Mouse (Mus musculus) thymus, postnatal 36 days (tissue): ENCODE data around the gene Sohlh2.

Experiments used
- DNase-seq, 2 experiments: peaks; one replicate each; pipeline ENCODE4 v3.0.0; 2022; ENCODE audit warnings: mixed read lengths in 2 of 2

Gene Sohlh2

DNA sequence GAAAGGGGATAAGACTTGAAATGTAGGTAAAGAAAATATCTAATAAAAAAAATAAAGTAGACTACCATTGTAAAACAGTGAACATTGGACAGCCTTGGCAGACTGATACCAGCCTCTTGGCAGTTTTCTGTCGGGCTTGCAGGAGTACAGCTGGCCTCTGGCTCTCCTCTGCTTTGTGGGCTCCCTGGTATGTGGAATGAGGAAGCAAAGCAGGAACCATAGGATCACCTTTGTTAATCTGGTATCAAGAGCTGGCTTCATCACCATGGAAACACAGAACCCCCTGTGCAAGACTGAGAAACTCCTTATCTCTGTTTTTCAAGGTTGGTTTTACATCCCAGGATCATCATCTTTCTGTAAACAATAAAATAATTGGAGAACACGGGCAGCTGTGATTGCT, 30.4 kb downstream of the Sohlh2 start:
- no peak for DNase-seq

- no peak for DNase-seq
Observed at GRCm38 (mm10) chr3:55213785-55214184, 32.0 kb downstream of the Sohlh2 start.

DNA sequence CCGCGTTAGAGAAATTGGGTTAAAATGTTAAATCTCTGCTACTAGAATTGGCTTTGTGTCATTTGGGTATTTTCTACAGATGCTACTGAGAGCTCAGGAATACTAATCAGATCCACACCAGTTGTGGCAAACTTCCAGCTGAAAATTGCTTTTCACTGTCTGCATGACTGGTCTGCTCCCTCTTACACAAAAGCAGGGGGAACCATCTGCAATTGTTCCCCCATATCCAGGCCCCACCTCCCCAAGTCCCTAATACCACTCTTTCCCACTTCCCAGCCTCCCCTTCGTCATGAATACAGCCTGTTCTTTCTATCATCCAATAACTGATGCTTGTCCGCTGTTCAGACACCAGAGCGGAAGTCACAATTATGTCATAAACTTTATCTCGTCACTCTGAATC, 32.6 kb downstream of the Sohlh2 start:
- DNase-seq, result no peak

DNA sequence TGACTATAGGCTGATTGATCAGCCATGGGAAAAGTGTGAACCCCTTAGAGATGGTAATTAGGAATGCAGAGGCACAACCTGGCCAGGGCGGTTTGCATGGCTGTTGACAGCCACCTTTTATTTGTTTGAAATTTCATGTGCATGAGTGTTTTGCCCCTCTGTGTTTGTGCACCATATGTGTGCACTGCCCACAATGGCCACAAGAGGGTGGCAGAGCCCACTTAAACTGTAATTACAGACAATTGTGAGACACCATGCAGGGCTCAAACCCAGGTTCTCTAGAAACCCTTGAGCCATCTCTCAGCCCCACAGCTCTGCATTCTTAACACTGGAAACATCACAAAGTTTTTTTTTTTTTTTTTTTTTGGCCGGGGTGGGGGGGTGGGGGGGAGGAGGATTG, 40.7 kb downstream of the Sohlh2 start:
- DNase-seq, result no peak

DNA sequence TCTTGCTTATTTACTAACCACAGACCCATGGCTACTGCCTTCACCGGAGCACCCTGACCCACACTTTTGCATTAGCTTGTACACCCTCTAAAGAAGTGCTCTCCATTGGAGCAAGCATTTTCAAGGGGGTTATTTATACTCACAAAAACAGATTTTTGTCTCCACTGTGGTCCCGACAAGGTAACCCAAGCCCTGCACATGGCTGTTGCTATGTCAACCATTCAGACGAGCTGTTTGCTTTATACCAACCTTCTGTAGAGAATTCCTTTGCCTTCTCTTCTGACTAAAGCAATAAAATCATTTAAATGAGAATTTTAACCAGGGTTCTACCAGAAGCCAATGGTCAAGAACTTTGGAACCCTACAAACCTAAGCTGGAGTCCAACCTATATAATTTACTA, 42.0 kb downstream of the Sohlh2 start:
- DNase-seq, result no peak

DNA sequence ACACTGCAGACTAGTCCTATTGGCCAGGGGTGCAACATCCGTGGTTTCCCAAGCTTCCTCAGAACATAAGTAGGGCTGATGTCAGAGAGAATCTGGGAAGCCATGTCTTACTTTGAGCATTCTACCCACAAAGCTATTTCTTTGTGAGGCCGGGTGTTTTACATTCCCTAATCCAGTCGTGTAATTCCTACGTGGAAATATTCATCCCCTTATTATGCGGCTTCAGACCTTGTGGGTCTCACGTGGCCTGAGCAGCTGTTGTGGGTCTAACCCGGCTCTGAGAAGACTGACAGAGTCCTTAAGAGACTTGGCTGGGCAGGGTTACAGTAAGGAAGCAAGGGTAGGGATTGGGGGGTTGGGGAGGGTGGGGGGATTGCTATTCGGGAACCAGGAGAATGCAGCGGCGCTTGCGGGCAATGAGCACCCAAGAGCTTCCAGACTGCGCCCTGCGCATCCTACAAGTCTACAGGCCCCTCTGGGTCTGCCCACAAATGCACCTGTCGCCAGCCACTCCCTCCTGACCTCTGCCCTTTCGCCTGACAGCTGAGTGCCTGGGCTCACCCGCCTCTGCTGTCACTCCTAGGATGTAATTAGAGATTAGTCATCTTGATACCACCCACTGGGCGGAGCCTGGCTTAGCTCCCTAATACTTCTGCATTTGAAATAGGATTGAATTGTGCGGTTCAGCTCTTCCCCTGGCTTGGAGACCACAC, 44.8 kb downstream of the Sohlh2 start:
- DNase-seq, result no peak

DNA sequence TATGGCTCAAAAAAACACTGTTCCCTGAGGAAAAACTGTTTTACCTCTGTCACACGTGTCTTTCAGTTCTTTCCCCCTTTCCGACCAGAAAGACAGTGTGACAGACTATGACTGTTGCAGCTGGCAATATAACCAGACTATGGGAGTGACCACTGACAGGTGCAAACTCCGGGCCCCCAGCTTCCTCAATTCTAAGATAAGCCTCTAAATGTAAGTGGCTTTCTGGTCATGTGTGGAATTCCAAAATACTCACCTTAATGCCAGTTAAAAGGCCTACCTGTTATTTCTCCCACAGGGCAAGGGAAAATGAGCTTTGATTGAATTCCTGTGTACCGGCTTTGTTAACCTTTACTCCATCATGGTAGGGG, 45.4 kb downstream of the Sohlh2 start:
- no peak for DNase-seq

DNA sequence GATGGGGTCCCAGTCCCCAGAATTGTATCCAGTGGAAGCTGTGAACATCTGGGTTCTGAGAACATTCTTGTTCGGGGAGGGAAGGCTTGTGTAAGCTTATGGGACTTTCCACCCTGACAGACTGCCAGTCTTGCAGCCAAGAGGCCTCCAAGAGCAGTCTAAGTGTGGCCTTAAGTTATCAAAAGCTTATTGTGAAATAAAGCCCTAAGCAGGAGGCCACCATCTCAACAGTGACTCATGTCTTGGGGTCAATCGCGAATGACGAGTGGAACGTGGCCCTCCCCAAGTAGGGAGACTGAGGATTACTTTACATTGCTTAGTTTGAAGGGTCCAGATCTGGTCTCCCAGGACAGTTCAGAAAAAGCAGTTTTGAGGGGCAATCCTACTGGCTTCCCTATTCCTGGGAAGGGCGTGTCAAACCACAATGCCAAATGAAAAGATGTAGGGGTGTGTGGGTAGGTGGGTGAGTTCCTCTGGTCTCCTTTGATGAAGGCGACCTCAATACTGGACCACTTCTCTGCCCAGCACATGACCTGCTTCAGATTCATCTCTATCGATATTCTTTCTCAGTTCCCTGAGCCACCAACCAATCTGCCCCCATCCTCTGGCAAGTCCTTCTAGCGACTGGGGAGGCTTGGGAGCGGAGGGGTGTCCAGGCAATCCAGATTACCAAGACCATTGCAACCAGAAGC, 60.0 kb downstream of the Sohlh2 start, which contains the start of gene Dclk1:
Gene Dclk1 (plus strand): TSS at position 635 of the 692 bp plus-strand sequence.
- no peak for DNase-seq

- DNase-seq, result no peak
Observed at GRCm38 (mm10) chr3:55242422-55243055, 60.7 kb downstream of the Sohlh2 start.

DNA sequence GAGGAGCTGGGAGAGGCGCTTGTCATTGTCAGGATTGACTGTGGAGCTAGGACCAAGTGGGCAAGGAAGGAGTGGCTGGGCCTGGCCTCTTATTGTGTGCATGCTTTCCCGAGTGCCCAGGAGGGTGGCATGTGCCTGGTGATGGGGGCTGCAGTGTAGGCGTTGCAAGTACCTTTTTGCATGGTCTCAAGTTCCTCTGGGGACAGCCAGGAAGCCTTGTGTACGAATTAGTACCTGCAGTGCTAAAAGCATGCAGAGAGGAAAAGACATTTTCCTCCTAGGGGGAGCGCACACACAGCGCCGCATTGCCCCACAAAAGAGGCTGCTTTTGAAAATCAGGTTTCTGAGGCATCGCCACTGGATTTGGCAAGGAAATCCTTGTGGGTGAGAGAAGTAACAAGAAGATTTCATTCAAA, 61.2 kb downstream of the Sohlh2 start:
- no peak for DNase-seq

DNA sequence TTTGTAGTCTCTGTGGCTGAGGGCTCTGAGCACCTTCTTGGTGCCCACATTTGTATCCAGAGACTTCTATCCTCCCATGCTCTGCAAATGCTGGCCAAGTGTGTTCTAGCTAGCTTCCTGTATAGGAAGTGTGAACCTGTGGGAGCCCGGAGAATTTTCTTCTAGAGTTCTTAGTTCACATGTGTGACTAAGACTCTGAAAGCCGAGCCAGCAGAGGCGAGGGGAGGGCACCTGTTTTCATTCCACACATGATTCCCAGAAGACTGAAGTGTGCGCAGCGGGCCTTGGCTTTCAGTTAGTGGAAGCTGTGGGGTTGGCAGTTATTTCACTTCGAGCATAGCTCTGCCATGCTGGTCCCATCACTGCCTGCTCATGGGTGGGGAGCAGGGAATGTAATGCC, 62.3 kb downstream of the Sohlh2 start:
- DNase-seq, result no peak

- no peak for DNase-seq
Observed at GRCm38 (mm10) chr3:55246618-55247272, 64.9 kb downstream of the Sohlh2 start.

DNA sequence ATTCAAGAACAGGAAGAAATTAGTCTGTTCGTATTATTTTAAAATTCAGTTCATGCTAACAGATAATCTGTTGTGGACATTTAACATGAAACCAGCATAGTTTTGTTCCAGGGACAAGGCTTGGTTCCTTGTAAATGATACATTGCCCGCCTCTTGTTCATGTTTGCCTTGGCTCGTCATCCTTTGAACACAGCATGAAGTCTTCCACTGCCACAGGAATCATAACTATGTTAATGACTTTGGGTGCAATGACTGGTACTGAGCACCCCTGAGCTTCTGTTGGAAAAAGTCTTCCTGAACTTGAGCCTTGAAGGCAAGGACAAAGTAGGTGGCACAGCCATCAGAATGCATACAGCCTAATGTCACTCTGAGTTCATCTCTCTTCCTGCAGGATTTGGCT, 66.2 kb downstream of the Sohlh2 start:
- no peak for DNase-seq

GRCm38 (mm10) chr3:55248508-55248907, 66.7 kb downstream of the Sohlh2 start:
- no peak for DNase-seq

- no peak for DNase-seq
Observed at GRCm38 (mm10) chr3:55250631-55251030, 68.8 kb downstream of the Sohlh2 start.
